Mouse (Mus musculus): ENCODE measurements around the gene Nkg7.

DNA sequence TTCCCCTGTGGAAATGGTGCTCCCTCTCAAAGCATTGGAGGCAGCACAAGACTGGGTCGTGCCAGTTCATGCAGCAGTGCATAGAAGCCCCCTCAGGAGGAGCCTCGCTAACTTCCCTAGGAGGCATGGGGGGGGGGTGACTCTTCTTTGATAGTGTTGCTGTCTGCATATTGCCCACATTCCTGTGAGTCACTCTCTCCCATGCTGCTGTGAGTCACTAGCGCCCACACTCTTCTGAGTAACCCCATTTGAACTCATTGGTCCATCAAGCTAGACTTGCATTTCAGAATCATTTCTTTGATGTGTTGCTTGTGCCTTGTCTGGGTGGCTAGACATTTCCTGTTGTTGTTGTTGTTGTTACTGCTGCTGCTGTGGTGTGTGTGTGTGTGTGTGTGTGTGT is 44.3 kb downstream of the Nkg7 start:
- TF ChIP-seq POLR2A (IDR thresholded peaks at IDR 0.05; ENCODE audit: control insufficient read depth, extremely low read depth, insufficient read depth, low read length, poor library complexity) (no peak), CTCF (IDR thresholded peaks at IDR 0.05; ENCODE audit: borderline replicate concordance, control insufficient read depth, extremely low read depth, insufficient read depth, low read length, poor library complexity) (no peak)
